Mouse (Mus musculus): Measurements from ENCODE around the gene Spg7.
"Not testable (repeated sequence)": the region's sequence is repeated elsewhere in the genome, so short reads cannot be mapped to it uniquely, and the experiment has no call there.

The Spg7 gene

GRCm38 (mm10) chr8:123041008-123041773 lies 21.6 kb upstream of the Spg7 start:
- peak; percentile 68 for DNase-seq (ENCODE audit: extremely low read depth, insufficient read length, low spot score)

GRCm38 (mm10) chr8:123041774-123042105 lies 21.0 kb upstream of the Spg7 start:
- no peak for DNase-seq (ENCODE audit: extremely low read depth, insufficient read length, low spot score)

GRCm38 (mm10) chr8:123042158-123042973 lies 20.4 kb upstream of the Spg7 start, which contains the start of gene Ankrd11:
TSS of gene Ankrd11 (minus strand) at chr8:123042277.
- peak; percentile 99 for DNase-seq (ENCODE audit: extremely low read depth, insufficient read length, low spot score)

GRCm38 (mm10) chr8:123042974-123043625 lies 19.6 kb upstream of the Spg7 start:
- no peak for DNase-seq (ENCODE audit: extremely low read depth, insufficient read length, low spot score)

GRCm38 (mm10) chr8:123043941-123044340 lies 18.8 kb upstream of the Spg7 start:
- no peak for DNase-seq (ENCODE audit: extremely low read depth, insufficient read length, low spot score)

- DNase-seq (ENCODE audit: extremely low read depth, insufficient read length, low spot score) = not testable (repeated sequence)
Measured at GRCm38 (mm10) chr8:123044743-123045425, 17.9 kb upstream of the Spg7 start.

- no peak for DNase-seq (ENCODE audit: extremely low read depth, insufficient read length, low spot score)
Measured at GRCm38 (mm10) chr8:123046706-123047105, 16.0 kb upstream of the Spg7 start.

- no peak for DNase-seq (ENCODE audit: extremely low read depth, insufficient read length, low spot score)
Measured at GRCm38 (mm10) chr8:123047827-123048226, 14.9 kb upstream of the Spg7 start.

- peak; percentile 74 for DNase-seq (ENCODE audit: extremely low read depth, insufficient read length, low spot score)
Measured at GRCm38 (mm10) chr8:123048402-123048801, 14.3 kb upstream of the Spg7 start.

- DNase-seq (ENCODE audit: extremely low read depth, insufficient read length, low spot score) = no peak
Measured at GRCm38 (mm10) chr8:123051458-123051857, 11.3 kb upstream of the Spg7 start.

GRCm38 (mm10) chr8:123064072-123064471 lies 1.3 kb downstream of the Spg7 start:
- DNase-seq (ENCODE audit: extremely low read depth, insufficient read length, low spot score) = no peak

- peak; percentile 24 for DNase-seq (ENCODE audit: extremely low read depth, insufficient read length, low spot score)
Measured at GRCm38 (mm10) chr8:123064809-123065213, 2.1 kb downstream of the Spg7 start.

GRCm38 (mm10) chr8:123065214-123066100 lies 2.7 kb downstream of the Spg7 start:
- DNase-seq (ENCODE audit: extremely low read depth, insufficient read length, low spot score) = peak; percentile 96

- no peak for DNase-seq (ENCODE audit: extremely low read depth, insufficient read length, low spot score)
Measured at GRCm38 (mm10) chr8:123066101-123066683, 3.5 kb downstream of the Spg7 start.

GRCm38 (mm10) chr8:123071176-123071575 lies 8.4 kb downstream of the Spg7 start:
- DNase-seq (ENCODE audit: extremely low read depth, insufficient read length, low spot score) = peak; percentile 52

- no peak for DNase-seq (ENCODE audit: extremely low read depth, insufficient read length, low spot score)
Measured at GRCm38 (mm10) chr8:123077213-123077612, 14.5 kb downstream of the Spg7 start.

GRCm38 (mm10) chr8:123082993-123083392 lies 20.3 kb downstream of the Spg7 start:
- DNase-seq (ENCODE audit: extremely low read depth, insufficient read length, low spot score) = no peak

GRCm38 (mm10) chr8:123083610-123084009 lies 20.9 kb downstream of the Spg7 start:
- DNase-seq (ENCODE audit: extremely low read depth, insufficient read length, low spot score) = no peak

GRCm38 (mm10) chr8:123087289-123087688 lies 24.5 kb downstream of the Spg7 start:
- no peak for DNase-seq (ENCODE audit: extremely low read depth, insufficient read length, low spot score)

Data from 3134 (cell line).